Mouse (Mus musculus) retina, postnatal 7 days (tissue): ENCODE measurements around the gene Col2a1.

ENCODE experiments used
- DNase-seq: peaks from one replicate; pipeline ENCODE4 v3.0.0-alpha.2; 2012; ENCODE audit warnings: low read depth, low spot score

Gene Col2a1

GRCm38 (mm10) chr15:97927018-97927417 is 77.5 kb downstream of the Col2a1 start:
- no peak for DNase-seq
